Mouse (Mus musculus): ENCODE measurements around the gene Rad51d.

GRCm38 (mm10) chr11:82883180-82883579 is 7.2 kb downstream of the Rad51d start:
- TF ChIP-seq POLR2A (IDR thresholded peaks at IDR 0.05; ENCODE audit: borderline replicate concordance, insufficient read depth, low read length) (no peak), CTCF (IDR thresholded peaks at IDR 0.05; ENCODE audit: borderline replicate concordance, insufficient read depth, low read depth, low read length) (no peak)
